Comparison of ENCODE assay signal across 16 mouse cellular contexts in the genomic region with DNA sequence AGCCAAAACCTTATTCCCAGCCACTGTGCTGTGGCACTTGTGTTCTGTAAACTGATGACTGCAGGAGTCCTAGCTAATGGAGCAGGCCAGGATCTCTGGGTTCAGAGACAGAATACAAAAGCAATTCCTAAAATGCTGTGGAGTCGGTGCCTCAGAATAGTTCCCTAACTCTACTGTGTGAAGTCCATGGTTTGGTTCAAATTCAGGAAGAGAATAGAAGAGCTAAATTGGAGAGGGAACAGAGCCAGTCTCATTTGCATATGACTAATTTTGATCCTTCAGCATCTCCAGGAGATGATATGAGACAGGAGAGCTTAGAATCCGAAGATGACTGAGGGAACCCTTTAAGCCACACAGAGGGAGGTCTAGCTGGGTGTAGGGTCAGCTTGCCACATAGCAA.
"Had no signal": no experiment of that assay in that cellular context is flagged by ENCODE, and none has a peak within 500 bp of the region (broad histone marks: within the 10 kb centered on the region; RNA-seq: fewer than 3 reads in every experiment).

No protein-coding gene starts in this region.

- H3K36me3 ChIP-seq: kidney, embryonic 15.5 days; liver, embryonic 13.5 days; midbrain, embryonic 12.5 days; midbrain, embryonic 15.5 days; neural tube, embryonic 13.5 days had no signal

- ATAC-seq: lung, postnatal 0 days; midbrain, embryonic 15.5 days had no signal

- DNase-seq: kidney, adult 8-10 months; kidney, postnatal 10 days; kidney, postnatal 36 days; liver, embryonic 13.5 days; lung, embryonic 14.5 days; retina, postnatal 1 day; right cerebral cortex, postnatal 4 days; thymus, postnatal 25 days had no signal

- H3K4me2 ChIP-seq: kidney, embryonic 15.5 days; liver, embryonic 13.5 days; lung, embryonic 14.5 days; midbrain, embryonic 12.5 days; midbrain, embryonic 15.5 days; neural tube, embryonic 13.5 days had no signal

- H3K27ac ChIP-seq: kidney, embryonic 15.5 days; liver, embryonic 13.5 days; macrophage; midbrain, embryonic 12.5 days; midbrain, embryonic 15.5 days; neural tube, embryonic 13.5 days; stomach, postnatal 0 days had no signal

- H3K9me3 ChIP-seq: kidney, embryonic 15.5 days; liver, embryonic 13.5 days; midbrain, embryonic 12.5 days; midbrain, embryonic 15.5 days; neural tube, embryonic 13.5 days had no signal

- H3K4me1 ChIP-seq: kidney, embryonic 15.5 days had no signal

- H3K27me3 ChIP-seq: kidney, embryonic 15.5 days; midbrain, embryonic 12.5 days; midbrain, embryonic 15.5 days; neural tube, embryonic 13.5 days had no signal

- H3K4me3 ChIP-seq: kidney, embryonic 15.5 days; liver, embryonic 13.5 days; midbrain, embryonic 12.5 days; midbrain, embryonic 15.5 days; myocyte; neural tube, embryonic 13.5 days had no signal

- H3K9ac ChIP-seq: kidney, embryonic 15.5 days; liver, embryonic 13.5 days; lung, embryonic 14.5 days; midbrain, embryonic 12.5 days; midbrain, embryonic 15.5 days; neural tube, embryonic 13.5 days had no signal
